Mouse (Mus musculus) ES-E14 (cell line): ENCODE data around the gene Il1rap.

ENCODE experiments used
- CHD2 ChIP-seq: IDR thresholded peaks from 2 replicates; pipeline ENCODE4 v1.6.1; 2014; ENCODE audit warnings: mild to moderate bottlenecking, low read depth, low read length, inconsistent platforms
- HCFC1 ChIP-seq: IDR thresholded peaks from 2 replicates; pipeline ENCODE4 v1.6.1; 2012; ENCODE audit warnings: low read length, inconsistent platforms, borderline replicate concordance; ENCODE audit not compliant: insufficient read depth

- no peak for TF ChIP-seq HCFC1
- TF ChIP-seq CHD2 = no peak
Measured at GRCm38 (mm10) chr16:26634800-26635199, 53.3 kb downstream of the Il1rap start.
